In genomic region chr2:168025174-168025573, GRCm38 (mm10) we compare ENCODE assay signal across 8 mouse cellular contexts. TPM values are rescaled to one million over a fixed set of nuclear protein-coding genes. Genes with fewer than 3 reads are reported as not detected.
A peak's percentile ranks its signal among the peaks of the same experiment; 100 is the strongest.
DNase-seq lines count a peak whose midpoint lies in the region; ATAC-seq and TF ChIP-seq lines count a peak whose summit lies in the region.

No protein-coding gene starts in this region.

- H3K36me3 ChIP-seq in forebrain, postnatal 0 days (ENCODE audit: insufficient read depth): no peaks in the 10 kb centered on the region
- H3K36me3 ChIP-seq in forebrain, embryonic 15.5 days: no peaks in the 10 kb centered on the region

- no peaks in the 10 kb centered on the region for H3K27me3 ChIP-seq in forebrain, postnatal 0 days (ENCODE audit: insufficient read depth, low read length)
- no peaks in the 10 kb centered on the region for H3K27me3 ChIP-seq in forebrain, embryonic 15.5 days

- ATAC-seq in forebrain, postnatal 0 days: peak; percentile 29; the same call in 1 of the 2 replicates
- no peak for ATAC-seq in forebrain, embryonic 15.5 days (replicated peaks)
- ATAC-seq in megakaryocyte-erythroid progenitor cell, adult 5-6 weeks (replicated peaks; ENCODE audit: low FRiP score, low TSS enrichment, poor library complexity, severe bottlenecking): no peak

- peak; percentile 36 for DNase-seq in forebrain, postnatal 0 days
- peak; percentile 73 for DNase-seq in gastrocnemius, postnatal 25 days
- peak; percentile 69 for DNase-seq in layer of hippocampus, adult 11-12 months (ENCODE audit: low spot score)
- peak; percentile 80 for DNase-seq in lung, postnatal 36 days
- DNase-seq in spleen, postnatal 10 days (ENCODE audit: low spot score in 2 of 2): no peak
- DNase-seq in thymus, postnatal 4 days: no peak

- WGBS in forebrain, postnatal 0 days: 56% methylated on average over 12 of the region's 12 CpGs
- 61% methylated on average over 12 of the region's 12 CpGs for WGBS in forebrain, embryonic 15.5 days

- no peaks in the 10 kb centered on the region for H3K9me3 ChIP-seq in forebrain, postnatal 0 days (ENCODE audit: low read length)
- no peaks in the 10 kb centered on the region for H3K9me3 ChIP-seq in forebrain, embryonic 15.5 days

- no peak overlapping the region for H3K27ac ChIP-seq in forebrain, postnatal 0 days (ENCODE audit: low read depth, low read length)
- H3K27ac ChIP-seq in forebrain, embryonic 15.5 days (replicated peaks): no peak overlapping the region

- TF ChIP-seq CTCF in forebrain, postnatal 0 days (IDR thresholded peaks at IDR 0.05; ENCODE audit: low read depth): no peak

- H3K9ac ChIP-seq in forebrain, postnatal 0 days: no peak overlapping the region
- H3K9ac ChIP-seq in forebrain, embryonic 15.5 days (replicated peaks): no peak overlapping the region

- H3K4me3 ChIP-seq in forebrain, postnatal 0 days (ENCODE audit: low read depth, low read length): no peak overlapping the region
- no peak overlapping the region for H3K4me3 ChIP-seq in forebrain, embryonic 15.5 days

- H3K4me2 ChIP-seq in forebrain, postnatal 0 days (ENCODE audit: low read depth): no peak overlapping the region
- H3K4me2 ChIP-seq in forebrain, embryonic 15.5 days (replicated peaks): no peak overlapping the region

- H3K4me1 ChIP-seq in forebrain, postnatal 0 days (ENCODE audit: insufficient read depth): no peaks in the 10 kb centered on the region
- H3K4me1 ChIP-seq in forebrain, embryonic 15.5 days: no peaks in the 10 kb centered on the region

RNA-seq across cellular contexts. Expression of gene Ripor3, which starts 14.8 kb away (rescaled TPM):
- total RNA-seq in forebrain, postnatal 0 days (2014; rRNA removed): 0.29 and 0.69 TPM in 2 replicates
- 0.19 and 0.39 TPM in 2 replicates for polyA plus RNA-seq in forebrain, postnatal 0 days (2015; fragmentation: Nextera tagmentation; extraction: Ambion mirVana)
- polyA plus RNA-seq in forebrain, embryonic 15.5 days (2015; fragmentation: Nextera tagmentation; extraction: Ambion mirVana): 0.13 and 0.28 TPM in 2 replicates
- total RNA-seq in gastrocnemius, postnatal 25 days (2021): 1 to 10 TPM in 1 of 2 experiments, under 1 TPM in 1; 0.75 to 1.5 TPM
- not detected in 2 replicates for total RNA-seq in megakaryocyte-erythroid progenitor cell, adult 5-6 weeks (2014; fragmentation: Nextera tagmentation)
- 0.42 TPM in 1 of 2 replicates, not detected in the other for total RNA-seq in megakaryocyte-erythroid progenitor cell, adult 5-6 weeks (2017)

RNA-seq across cellular contexts. Expression of gene Pard6b, which starts 55.6 kb away (rescaled TPM):
- 4.2 and 5.3 TPM in 2 replicates for total RNA-seq in forebrain, postnatal 0 days (2014; rRNA removed)
- 2.8 and 4.1 TPM in 2 replicates for polyA plus RNA-seq in forebrain, postnatal 0 days (2015; fragmentation: Nextera tagmentation; extraction: Ambion mirVana)
- polyA plus RNA-seq in forebrain, embryonic 15.5 days (2015; fragmentation: Nextera tagmentation; extraction: Ambion mirVana): 6.9 and 7.4 TPM in 2 replicates
- under 1 TPM; 0.43 to 0.62 TPM for total RNA-seq in gastrocnemius, postnatal 25 days (2021)
- 0.48 and 1.1 TPM in 2 replicates for total RNA-seq in megakaryocyte-erythroid progenitor cell, adult 5-6 weeks (2014; fragmentation: Nextera tagmentation)
- 1.6 and 3.8 TPM in 2 replicates for total RNA-seq in megakaryocyte-erythroid progenitor cell, adult 5-6 weeks (2017)

Comparison
In these comparisons a context has a peak if more than half of its experiments do, and no peak if none do; other contexts are left out.
1. DNase-seq: peak in forebrain, postnatal 0 days (single experiment), gastrocnemius, postnatal 25 days (single experiment), layer of hippocampus, adult 11-12 months (single experiment) and lung, postnatal 36 days (single experiment); none in spleen, postnatal 10 days (0 of 2) and thymus, postnatal 4 days (single experiment).